Mouse (Mus musculus): ENCODE results near the gene Atp8b3. TPM values are rescaled to one million over a fixed set of nuclear protein-coding genes. Genes with fewer than 3 reads are reported as not detected.

The Atp8b3 gene
- polyA plus RNA-seq, 1 experiment from 2014 or later = 0.51 TPM

DNA sequence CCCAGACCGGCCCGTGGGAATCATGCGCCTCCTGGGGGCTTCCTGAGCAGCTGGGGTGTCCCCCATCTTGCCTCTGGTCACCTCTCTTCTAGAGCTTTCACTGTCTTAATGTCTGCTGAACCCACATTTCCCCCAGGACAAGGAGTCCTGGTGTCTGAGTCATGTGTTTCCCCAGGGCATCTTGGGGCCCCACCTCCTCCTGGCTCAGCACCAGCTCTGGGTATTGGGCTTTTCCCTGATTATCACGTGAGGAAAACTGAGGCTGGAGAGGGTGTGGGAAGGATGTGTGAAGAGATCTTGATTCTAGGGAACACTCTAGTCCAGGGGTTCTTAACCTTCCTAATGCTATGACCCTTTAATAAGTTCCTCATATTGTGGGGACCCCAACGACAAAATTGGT, 744 bp downstream of the Atp8b3 start:
- peaks cover 52% of the 10 kb centered on the region for H3K27me3 ChIP-seq (replicated peaks; ENCODE audit: low read depth, poor library complexity, severe bottlenecking)
- H3K27ac ChIP-seq (replicated peaks) = no peak overlapping the region
- 60% methylated on average over 5 of the region's 5 CpGs for WGBS
- no peak for DNase-seq (ENCODE audit: low spot score)
- peaks cover 26% of the 10 kb centered on the region for H3K36me3 ChIP-seq (replicated peaks)
- no peak overlapping the region for H3K4me3 ChIP-seq
- no peaks in the 10 kb centered on the region for H3K9me3 ChIP-seq
- peaks cover 37% of the 10 kb centered on the region for H3K4me1 ChIP-seq

- Histone ChIP-seq H3K4me3 (peak overlapping the region; percentile 30; the same call in 1 of the 2 replicates), H3K4me1 (peaks cover 37% of the 10 kb centered on the region), H3K27ac (replicated peaks) (no peak overlapping the region), H3K9me3 (no peaks in the 10 kb centered on the region), H3K36me3 (replicated peaks) (peaks cover 2% of the 10 kb centered on the region; the same call in 1 of the 2 replicates), H3K27me3 (replicated peaks; ENCODE audit: low read depth, poor library complexity, severe bottlenecking) (peaks cover 52% of the 10 kb centered on the region)
- 11% methylated on average over 13 of the region's 13 CpGs for WGBS
- no peak for DNase-seq (ENCODE audit: low spot score)
Measured at GRCm38 (mm10) chr10:80535711-80536110, 3.2 kb downstream of the Atp8b3 start.

GRCm38 (mm10) chr10:80535071-80535470, 3.9 kb downstream of the Atp8b3 start:
- Histone ChIP-seq H3K4me1 (peaks cover 37% of the 10 kb centered on the region), H3K9me3 (no peaks in the 10 kb centered on the region), H3K27ac (replicated peaks) (no peak overlapping the region), H3K4me3 (peak overlapping the region; percentile 30), H3K27me3 (replicated peaks; ENCODE audit: low read depth, poor library complexity, severe bottlenecking) (peaks cover 52% of the 10 kb centered on the region), H3K36me3 (replicated peaks) (no peaks in the 10 kb centered on the region)
- no peak for DNase-seq (ENCODE audit: low spot score)
- 13% methylated on average over 14 of the region's 14 CpGs for WGBS

- no peaks in the 10 kb centered on the region for H3K9me3 ChIP-seq
- no peak overlapping the region; the same call in 1 of the 2 replicates for H3K4me3 ChIP-seq
- DNase-seq (ENCODE audit: low spot score) = peak; percentile 50
- no peaks in the 10 kb centered on the region for H3K36me3 ChIP-seq (replicated peaks)
- H3K4me1 ChIP-seq = peaks cover 29% of the 10 kb centered on the region
- 16% methylated on average over 7 of the region's 7 CpGs for whole genome bisulfite sequencing
- no peak overlapping the region for H3K27ac ChIP-seq (replicated peaks)
- H3K27me3 ChIP-seq (replicated peaks; ENCODE audit: low read depth, poor library complexity, severe bottlenecking) = peaks cover 47% of the 10 kb centered on the region
Measured at GRCm38 (mm10) chr10:80533704-80534103, 5.2 kb downstream of the Atp8b3 start.

DNA sequence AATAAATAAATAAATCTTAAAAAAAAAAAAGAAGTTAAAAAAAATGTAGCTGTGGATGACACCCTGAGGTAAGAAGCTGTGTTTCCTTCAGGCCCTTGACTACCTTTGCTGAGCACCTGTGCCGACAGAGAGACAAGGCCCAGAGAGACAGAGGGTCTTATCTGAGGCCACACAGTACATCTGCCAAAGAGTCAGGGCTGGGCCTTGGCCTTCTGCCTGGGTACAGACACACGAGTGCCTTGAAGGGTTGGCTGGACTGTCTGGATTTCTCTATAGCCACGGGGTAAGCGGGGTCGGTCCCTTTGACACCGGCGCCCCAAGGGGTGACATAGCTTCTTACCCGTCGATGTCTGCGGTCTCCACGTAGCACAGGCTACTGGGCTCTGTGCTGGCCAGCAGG, 6.1 kb downstream of the Atp8b3 start:
- no peak overlapping the region for H3K27ac ChIP-seq (replicated peaks)
- no peaks in the 10 kb centered on the region for H3K9me3 ChIP-seq
- no peak overlapping the region for H3K4me3 ChIP-seq
- H3K36me3 ChIP-seq (replicated peaks) = no peaks in the 10 kb centered on the region
- H3K27me3 ChIP-seq (replicated peaks; ENCODE audit: low read depth, poor library complexity, severe bottlenecking) = peaks cover 39% of the 10 kb centered on the region
- DNase-seq (ENCODE audit: low spot score) = no peak
- peaks cover 28% of the 10 kb centered on the region for H3K4me1 ChIP-seq
- WGBS = 88% methylated on average over 11 of the region's 11 CpGs

DNA sequence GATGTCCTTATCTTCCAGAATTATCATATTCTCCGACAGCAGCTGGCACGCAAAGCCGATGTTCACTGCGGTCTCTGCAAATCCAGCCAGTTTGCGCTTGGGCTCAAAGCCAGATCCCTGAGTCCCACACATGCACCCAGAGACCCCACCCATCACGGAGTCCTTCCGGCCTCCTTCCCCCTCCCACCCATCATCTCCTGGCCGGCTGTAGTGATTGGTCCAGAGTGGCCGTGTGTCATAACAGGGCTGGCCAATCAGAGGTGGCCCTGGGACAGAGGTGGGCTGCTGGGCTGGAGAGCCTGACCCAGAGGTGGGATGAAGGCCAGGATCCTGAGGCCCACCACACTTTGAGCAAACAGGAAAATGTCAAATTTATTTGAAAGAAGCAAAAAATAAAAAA, 12.8 kb downstream of the Atp8b3 start:
- WGBS = 25% methylated on average over 9 of the region's 9 CpGs
- peaks cover 5% of the 10 kb centered on the region; the same call in 1 of the 2 replicates for H3K9me3 ChIP-seq
- peak overlapping the region; percentile 43 for H3K4me3 ChIP-seq
- H3K27ac ChIP-seq (replicated peaks) = no peak overlapping the region
- DNase-seq (ENCODE audit: low spot score) = peak; percentile 69
- H3K4me1 ChIP-seq = peaks cover 14% of the 10 kb centered on the region
- no peaks in the 10 kb centered on the region for H3K36me3 ChIP-seq (replicated peaks)
- 0 out of 2 replicates have a peak, but pooled peaks cover 6% of the 10 kb centered on the region for H3K27me3 ChIP-seq (replicated peaks; ENCODE audit: low read depth, poor library complexity, severe bottlenecking)

- DNase-seq (ENCODE audit: low spot score) = no peak
- H3K9me3 ChIP-seq = peaks cover 9% of the 10 kb centered on the region; the same call in 1 of the 2 replicates
- H3K36me3 ChIP-seq (replicated peaks) = no peaks in the 10 kb centered on the region
- 0 out of 2 replicates have a peak overlapping the region, but pooled peaks have one; percentile 5 for H3K4me3 ChIP-seq
- WGBS = 93% methylated on average over 7 of the region's 7 CpGs
- peaks cover 16% of the 10 kb centered on the region for H3K4me1 ChIP-seq
- H3K27me3 ChIP-seq (replicated peaks; ENCODE audit: low read depth, poor library complexity, severe bottlenecking) = 0 out of 2 replicates have a peak, but pooled peaks cover 6% of the 10 kb centered on the region
- no peak overlapping the region for H3K27ac ChIP-seq (replicated peaks)
Measured at GRCm38 (mm10) chr10:80523299-80523698, 15.6 kb downstream of the Atp8b3 start.

- no peaks in the 10 kb centered on the region for H3K36me3 ChIP-seq (replicated peaks)
- H3K4me1 ChIP-seq = peaks cover 14% of the 10 kb centered on the region
- peaks cover 21% of the 10 kb centered on the region for H3K27me3 ChIP-seq (replicated peaks; ENCODE audit: low read depth, poor library complexity, severe bottlenecking)
- 73% methylated on average over 2 of the region's 2 CpGs for WGBS
- H3K4me3 ChIP-seq = no peak overlapping the region
- no peak overlapping the region for H3K27ac ChIP-seq (replicated peaks)
- DNase-seq (ENCODE audit: low spot score) = no peak
- H3K9me3 ChIP-seq = peaks cover 9% of the 10 kb centered on the region; the same call in 1 of the 2 replicates
Measured at GRCm38 (mm10) chr10:80519287-80519686, 19.6 kb downstream of the Atp8b3 start.

GRCm38 (mm10) chr10:80513739-80514138, 25.2 kb downstream of the Atp8b3 start:
- H3K27me3 ChIP-seq (replicated peaks; ENCODE audit: low read depth, poor library complexity, severe bottlenecking) = peaks cover 74% of the 10 kb centered on the region
- WGBS = 11% methylated on average over 19 of the region's 19 CpGs
- peak overlapping the region; percentile 52 for H3K27ac ChIP-seq (replicated peaks)

DNA sequence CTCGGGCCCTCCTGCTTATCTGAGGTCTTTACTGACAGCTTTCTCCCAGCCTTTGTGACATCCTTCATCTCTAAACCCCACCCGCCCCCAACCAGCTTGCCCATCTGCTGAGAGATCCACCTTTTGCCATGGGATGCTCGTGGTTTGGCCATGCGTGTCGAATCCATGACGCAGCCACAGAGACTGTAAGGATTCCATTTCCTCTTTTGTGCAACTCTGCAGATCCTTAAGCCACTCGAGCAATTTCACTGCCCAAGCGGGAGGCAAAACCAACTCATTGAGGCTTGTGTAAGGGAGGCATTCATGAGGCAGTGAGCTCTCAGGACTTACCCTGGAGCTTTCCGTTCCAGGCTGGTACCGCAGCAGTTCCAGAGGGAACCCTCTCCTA, 28.7 kb downstream of the Atp8b3 start:
- H3K9me3 ChIP-seq = no peaks in the 10 kb centered on the region
- peaks cover 97% of the 10 kb centered on the region for H3K27me3 ChIP-seq (replicated peaks; ENCODE audit: low read depth, poor library complexity, severe bottlenecking)
- H3K4me3 ChIP-seq = no peak overlapping the region

More at GRCm38 (mm10) chr10:80513739-80514138, 25.2 kb downstream of the Atp8b3 start:
- Histone ChIP-seq H3K9me3 (no peaks in the 10 kb centered on the region), H3K4me3 (peak overlapping the region; percentile 44), H3K36me3 (replicated peaks) (no peaks in the 10 kb centered on the region), H3K4me1 (peaks cover 32% of the 10 kb centered on the region)
- peak; percentile 30 for DNase-seq (ENCODE audit: low spot score)

DNA sequence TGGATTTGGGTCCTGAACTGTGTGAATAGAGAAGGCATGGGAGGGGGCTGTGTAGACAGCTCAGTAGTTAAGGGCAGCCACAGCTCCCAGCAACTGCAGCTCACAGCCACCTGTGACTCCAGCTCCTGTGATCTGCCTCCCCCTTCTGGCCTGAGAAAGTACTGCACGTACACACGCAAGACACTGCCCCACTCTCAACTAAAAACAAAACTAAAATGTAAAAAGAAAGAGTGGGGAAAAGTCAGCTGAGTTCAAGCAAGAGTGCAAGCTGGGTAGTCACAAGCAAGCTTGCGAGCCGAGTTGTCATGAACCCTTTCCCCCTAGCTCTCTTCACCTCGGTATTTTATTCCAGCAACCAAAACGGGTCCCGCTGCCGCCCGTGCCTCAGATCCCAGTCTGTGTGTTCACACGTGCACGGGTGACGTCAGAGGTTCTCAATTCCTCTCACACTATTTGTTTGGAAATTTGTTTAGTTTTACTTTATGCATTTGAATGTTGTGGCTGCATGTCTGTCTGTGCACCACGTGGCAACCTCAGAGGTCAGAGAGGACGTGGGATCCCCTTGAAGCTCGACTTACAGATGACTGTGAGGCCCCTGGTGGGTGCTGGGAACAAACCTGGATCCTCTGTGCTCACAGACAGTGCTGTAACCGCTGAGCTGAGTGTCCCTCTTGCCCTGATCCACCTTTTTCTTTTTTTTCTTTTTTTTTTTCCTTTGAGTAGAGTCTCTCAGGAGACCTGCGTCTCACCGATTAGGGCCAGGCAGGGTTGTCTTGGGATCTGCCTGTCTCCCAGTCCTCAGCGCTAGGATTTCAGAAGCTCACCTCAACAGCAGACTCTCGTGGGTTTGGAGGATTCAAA, 29.3 kb downstream of the Atp8b3 start:
- WGBS = 10% methylated on average over 20 of the region's 20 CpGs
- peak overlapping the region; percentile 53 for H3K4me3 ChIP-seq
- DNase-seq (ENCODE audit: low spot score) = peak; percentile 82
- no peaks in the 10 kb centered on the region for H3K36me3 ChIP-seq (replicated peaks)
- peaks cover 33% of the 10 kb centered on the region for H3K4me1 ChIP-seq
- H3K9me3 ChIP-seq = no peaks in the 10 kb centered on the region
- H3K27ac ChIP-seq (replicated peaks) = no peak overlapping the region
- peaks cover 97% of the 10 kb centered on the region for H3K27me3 ChIP-seq (replicated peaks; ENCODE audit: low read depth, poor library complexity, severe bottlenecking)

More for the DNA sequence above, 28.7 kb downstream of the Atp8b3 start:
- 43% methylated on average over 10 of the region's 10 CpGs for WGBS
- no peak for DNase-seq (ENCODE audit: low spot score)
- H3K4me1 ChIP-seq = peaks cover 35% of the 10 kb centered on the region
- no peaks in the 10 kb centered on the region for H3K36me3 ChIP-seq (replicated peaks)
- H3K27ac ChIP-seq (replicated peaks) = no peak overlapping the region

- WGBS = under 1% methylated on average over 11 of the region's 11 CpGs
- DNase-seq (ENCODE audit: low spot score) = peak; percentile 80
- peaks cover 99% of the 10 kb centered on the region for H3K27me3 ChIP-seq (replicated peaks; ENCODE audit: low read depth, poor library complexity, severe bottlenecking)
Measured at GRCm38 (mm10) chr10:80506222-80506621, 32.7 kb downstream of the Atp8b3 start.

DNA sequence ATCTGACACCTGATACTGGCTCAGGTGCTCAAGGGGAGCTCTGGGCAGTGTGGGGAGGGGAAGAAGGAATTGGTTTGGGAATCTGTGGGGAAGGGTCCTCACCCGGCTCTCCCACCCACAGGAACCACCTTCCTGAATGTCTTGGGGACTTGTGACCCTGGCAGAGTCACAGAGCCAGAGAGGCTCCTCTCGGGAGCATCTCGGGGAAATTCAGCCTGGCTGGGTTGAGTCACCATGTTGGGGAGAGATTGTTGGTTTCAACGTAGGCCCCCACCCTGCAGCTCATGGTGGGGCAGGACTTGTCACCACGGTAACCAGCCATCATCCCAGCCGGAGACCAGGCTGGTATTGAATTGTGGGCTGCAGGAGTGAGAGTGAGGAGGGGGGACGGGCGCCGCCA, 34.2 kb downstream of the Atp8b3 start:
- Histone ChIP-seq H3K4me3 (0 out of 2 replicates have a peak overlapping the region, but pooled peaks have one; percentile 5), H3K27me3 (replicated peaks; ENCODE audit: low read depth, poor library complexity, severe bottlenecking) (peaks cover 100% of the 10 kb centered on the region), H3K4me1 (peaks cover 26% of the 10 kb centered on the region), H3K36me3 (replicated peaks) (no peaks in the 10 kb centered on the region), H3K9me3 (no peaks in the 10 kb centered on the region), H3K27ac (replicated peaks) (no peak overlapping the region)
- no peak for DNase-seq (ENCODE audit: low spot score)
- 3% methylated on average over 9 of the region's 9 CpGs for WGBS

More at GRCm38 (mm10) chr10:80506222-80506621, 32.7 kb downstream of the Atp8b3 start:
- no peak overlapping the region for H3K4me3 ChIP-seq
- H3K36me3 ChIP-seq (replicated peaks) = no peaks in the 10 kb centered on the region
- no peaks in the 10 kb centered on the region for H3K9me3 ChIP-seq
- peaks cover 31% of the 10 kb centered on the region for H3K4me1 ChIP-seq
- no peak overlapping the region for H3K27ac ChIP-seq (replicated peaks)
